Mouse (Mus musculus) MEL (cell line): Measurements from ENCODE around the gene Hs3st5. TPM values are rescaled to one million over a fixed set of nuclear protein-coding genes. Genes with fewer than 3 reads are reported as not detected.

Experiments
- DNase-seq: peaks from one replicate; pipeline ENCODE4 v3.0.0; 2011; ENCODE audit warnings: low read depth, low spot score
- H3K27ac ChIP-seq: 2 replicates; pipeline ENCODE4 v1.5.1; 2012; ENCODE audit warnings: low read depth, mild to moderate bottlenecking, control low read depth, low read length, moderate library complexity; ENCODE audit not compliant: control insufficient read depth
- H3K27me3 ChIP-seq, 2 experiments: fragments of 150-350 bp in 1 of 2; sonication (generic) in 1 of 2; 2 replicates each; pipeline ENCODE4 v1.6.1; 2012; ENCODE audit warnings: low read length in 2 of 2, mild to moderate bottlenecking in 2 of 2, improper control_type of control experiment in 1 of 2, moderate library complexity in 1 of 2; ENCODE audit not compliant: insufficient read depth in 2 of 2, control insufficient read depth in 1 of 2
- H3K36me3 ChIP-seq, 2 experiments: 2 replicates each; pipeline ENCODE4 v1.6.1; 2012 to 2014; ENCODE audit warnings: low read length in 2 of 2, improper control_type of control experiment in 1 of 2, inconsistent platforms in 1 of 2, mild to moderate bottlenecking in 1 of 2; ENCODE audit not compliant: insufficient read depth in 2 of 2, control insufficient read depth in 1 of 2
- H3K4me1 ChIP-seq, 2 experiments: fragments of 150-350 bp in 1 of 2; sonication (generic) in 1 of 2; 2 replicates each; pipeline ENCODE4 v1.6.1; 2012; ENCODE audit warnings: low read length in 2 of 2, improper control_type of control experiment in 1 of 2, mild to moderate bottlenecking in 1 of 2; ENCODE audit not compliant: insufficient read depth in 2 of 2, control insufficient read depth in 1 of 2
- H3K4me3 ChIP-seq, 2 experiments: fragments of 150-350 bp in 1 of 2; sonication (generic) in 1 of 2; 2 replicates each; pipeline ENCODE4 v1.5.1; 2012; ENCODE audit warnings: low read depth in 2 of 2, low read length in 2 of 2, mild to moderate bottlenecking in 2 of 2, moderate library complexity in 2 of 2, control low read depth in 1 of 2, improper control_type of control experiment in 1 of 2; ENCODE audit not compliant: control insufficient read depth in 1 of 2, insufficient read depth in 1 of 2
- H3K79me2 ChIP-seq: 2 replicates; pipeline ENCODE4 v1.6.1; 2012; ENCODE audit warnings: mild to moderate bottlenecking, low read length, moderate library complexity; ENCODE audit not compliant: control insufficient read depth, poor library complexity, insufficient read depth
- H3K9ac ChIP-seq: 2 replicates; pipeline ENCODE4 v1.6.1; 2012; ENCODE audit warnings: low read depth, mild to moderate bottlenecking, control low read depth, low read length, moderate library complexity; ENCODE audit not compliant: control insufficient read depth, poor library complexity, severe bottlenecking
- H3K9me3 ChIP-seq: fragments of 150-350 bp; sonication (generic); replicated peaks from 2 replicates; pipeline ENCODE4 v1.6.1; 2012; ENCODE audit warnings: mild to moderate bottlenecking, low read length, improper control_type of control experiment, moderate library complexity; ENCODE audit not compliant: insufficient read depth
- CHD1 ChIP-seq: IDR thresholded peaks from 2 replicates; pipeline ENCODE4 v1.6.1; 2012; ENCODE audit warnings: low read depth, mild to moderate bottlenecking, inconsistent platforms, low read length, improper control_type of control experiment
- CHD2 ChIP-seq: IDR thresholded peaks from 2 replicates; pipeline ENCODE4 v1.6.1; 2011; ENCODE audit warnings: low read length, improper control_type of control experiment
- CTCF ChIP-seq, 3 experiments: IDR thresholded peaks in 2 of 3; conservative IDR thresholded peaks in 1 of 3; 2 replicates each; pipeline ENCODE4 v1.5.1; 2011 to 2012; ENCODE audit warnings: low read length in 3 of 3, low read depth in 2 of 3, mild to moderate bottlenecking in 2 of 3, improper control_type of control experiment in 1 of 3, inconsistent platforms in 1 of 3, mixed read lengths in 1 of 3, moderate library complexity in 1 of 3; ENCODE audit not compliant: control insufficient read depth in 1 of 3, insufficient read depth in 1 of 3, poor library complexity in 1 of 3, severe bottlenecking in 1 of 3
- ELF1 ChIP-seq: IDR thresholded peaks from 2 replicates; pipeline ENCODE4 v1.6.1; 2014; ENCODE audit warnings: low read depth, mild to moderate bottlenecking, inconsistent platforms, low read length, improper control_type of control experiment, moderate library complexity
- EP300 ChIP-seq, 2 experiments: IDR thresholded peaks; 2 replicates each; pipeline ENCODE4 v1.6.1; 2011; ENCODE audit warnings: improper control_type of control experiment in 2 of 2, low read length in 2 of 2, low read depth in 1 of 2, mild to moderate bottlenecking in 1 of 2
- KAT2A ChIP-seq: conservative IDR thresholded peaks from 2 replicates; pipeline ENCODE4 v1.6.1; 2012; ENCODE audit warnings: low read depth, low read length, improper control_type of control experiment, inconsistent platforms
- MAX ChIP-seq: IDR thresholded peaks from 2 replicates; pipeline ENCODE4 v1.6.1; 2011; ENCODE audit warnings: low read length, improper control_type of control experiment
- MAZ ChIP-seq: IDR thresholded peaks from 2 replicates; pipeline ENCODE4 v1.6.1; 2012; ENCODE audit warnings: low read depth, mild to moderate bottlenecking, inconsistent platforms, low read length, improper control_type of control experiment
- MXI1 ChIP-seq: IDR thresholded peaks from 2 replicates; pipeline ENCODE4 v1.6.1; 2011; ENCODE audit warnings: mild to moderate bottlenecking, low read depth, low read length, improper control_type of control experiment
- MYC ChIP-seq: IDR thresholded peaks from 2 replicates; pipeline ENCODE4 v1.6.1; 2011; ENCODE audit warnings: low read depth, mild to moderate bottlenecking, low read length, improper control_type of control experiment, moderate library complexity
- POLR2AphosphoS2 ChIP-seq: IDR thresholded peaks from 2 replicates; pipeline ENCODE4 v1.6.1; 2011; ENCODE audit warnings: low read length, improper control_type of control experiment
- RAD21 ChIP-seq: IDR thresholded peaks from 2 replicates; pipeline ENCODE4 v1.6.1; 2011; ENCODE audit warnings: mild to moderate bottlenecking, low read depth, low read length, improper control_type of control experiment
- SIN3A ChIP-seq: IDR thresholded peaks from 2 replicates; pipeline ENCODE4 v1.6.1; 2012; ENCODE audit warnings: low read length, improper control_type of control experiment, inconsistent platforms
- SMC3 ChIP-seq: IDR thresholded peaks from 2 replicates; pipeline ENCODE4 v1.6.1; 2011; ENCODE audit warnings: low read depth, low read length, improper control_type of control experiment
- TBP ChIP-seq: IDR thresholded peaks from 2 replicates; pipeline ENCODE4 v1.8.0; 2011; ENCODE audit warnings: low read depth, low read length, improper control_type of control experiment
- TCF12 ChIP-seq: IDR thresholded peaks from 2 replicates; pipeline ENCODE4 v1.6.1; 2014; ENCODE audit warnings: low read depth, mild to moderate bottlenecking, inconsistent platforms, low read length, improper control_type of control experiment, moderate library complexity
- UBTF ChIP-seq: IDR thresholded peaks from 2 replicates; pipeline ENCODE4 v1.6.1; 2012; ENCODE audit warnings: low read depth, mild to moderate bottlenecking, inconsistent platforms, low read length, improper control_type of control experiment, moderate library complexity, borderline replicate concordance; ENCODE audit not compliant: insufficient read depth
- USF1 ChIP-seq: IDR thresholded peaks from 2 replicates; pipeline ENCODE4 v1.6.1; 2014; ENCODE audit warnings: low read depth, mild to moderate bottlenecking, inconsistent platforms, low read length, improper control_type of control experiment, moderate library complexity
- ZC3H11A ChIP-seq: IDR thresholded peaks from 2 replicates; pipeline ENCODE4 v1.6.1; 2012; ENCODE audit warnings: low read depth, mild to moderate bottlenecking, inconsistent platforms, low read length, improper control_type of control experiment
- ZKSCAN1 ChIP-seq: IDR thresholded peaks from 2 replicates; pipeline ENCODE4 v1.6.1; 2012; ENCODE audit warnings: low read depth, mild to moderate bottlenecking, inconsistent platforms, low read length, improper control_type of control experiment, moderate library complexity
- ZMIZ1 ChIP-seq: IDR thresholded peaks from 2 replicates; pipeline ENCODE4 v1.6.1; 2012; ENCODE audit warnings: low read depth, mild to moderate bottlenecking, inconsistent platforms, low read length, improper control_type of control experiment, moderate library complexity
- ZNF384 ChIP-seq: IDR thresholded peaks from 2 replicates; pipeline ENCODE4 v1.6.1; 2012; ENCODE audit warnings: low read depth, mild to moderate bottlenecking, inconsistent platforms, low read length, improper control_type of control experiment
- polyA plus RNA-seq, 2 experiments: library from polyadenylated mRNA; stranded (reverse) in 1 of 2; unstranded in 1 of 2; fragments of >175 nt in 1 of 2; fragments of >200 nt in 1 of 2; gene quantifications; 2 replicates each; pipeline versions ENCODE4 v1.2.1 to v1.2.4; 2012; ENCODE audit warnings: low replicate concordance in 2 of 2, low read depth in 1 of 2; ENCODE audit not compliant: insufficient read length in 2 of 2, insufficient read depth in 1 of 2, missing spikeins in 1 of 2
- total RNA-seq: library from RNA; depleted of rRNA; stranded (reverse); fragments of 300-350 nt; gene quantifications from 2 replicates; pipeline ENCODE4 v1.2.3, GENCODE M21; 2012

Gene Hs3st5
- total and polyA plus RNA-seq, 3 experiments = not detected

DNA sequence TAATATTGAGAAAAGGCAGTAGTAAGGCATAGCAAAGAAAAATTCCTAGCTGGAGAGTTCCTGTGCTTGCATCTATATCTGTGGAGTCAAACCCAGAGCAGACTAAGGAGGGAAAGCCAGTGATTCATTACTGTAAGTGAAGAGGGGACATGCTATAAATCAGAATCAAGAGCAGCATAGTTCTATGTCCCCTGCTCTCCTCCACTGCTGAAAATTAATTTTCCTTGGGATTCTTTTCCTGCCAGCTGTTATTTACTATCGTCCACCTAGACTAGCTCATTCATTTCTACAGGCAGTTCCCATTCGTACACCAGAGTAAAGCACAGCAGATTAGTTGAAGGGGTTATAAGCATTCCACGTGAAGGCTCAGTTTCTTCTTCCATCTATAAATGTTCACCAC lies 207.4 kb downstream of the Hs3st5 start:
- DNase-seq = no peak
- Histone ChIP-seq H3K27me3 (no peaks in the 10 kb centered on the region), H3K79me2 (no peaks in the 10 kb centered on the region), H3K4me3 (no peak overlapping the region), H3K9me3 (no peaks in the 10 kb centered on the region), H3K36me3 (no peaks in the 10 kb centered on the region), H3K9ac (no peak overlapping the region), H3K27ac (no peak overlapping the region), H3K4me1 (no peaks in the 10 kb centered on the region)
- TF ChIP-seq RAD21 (no peak), ELF1 (no peak), MYC (no peak), SIN3A (no peak), MAX (no peak), ZC3H11A (no peak), MAZ (no peak), EP300 (IDR thresholded peaks at IDR 0.05; ENCODE audit: low read depth in 1 of 2, low read length in 2 of 2) (no peak)

DNA sequence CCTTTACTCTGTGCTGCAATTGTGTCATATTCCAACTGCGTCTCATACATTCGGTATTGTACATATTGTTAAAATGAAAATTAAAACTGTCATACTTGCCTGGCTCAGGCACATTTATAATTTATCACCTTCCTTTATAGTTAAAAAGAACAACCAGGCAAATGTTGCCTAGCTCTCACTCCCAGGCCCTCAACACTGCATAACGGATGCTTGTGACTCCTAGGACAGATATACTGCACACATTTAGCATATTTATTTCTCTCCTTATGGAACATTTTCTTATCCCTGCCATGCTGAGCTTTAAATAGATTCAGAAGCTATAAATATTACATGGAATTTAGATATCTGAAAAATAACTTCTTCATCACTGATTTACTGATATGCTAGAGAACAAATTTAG lies 219.6 kb downstream of the Hs3st5 start:
- no peaks in the 10 kb centered on the region for H3K36me3 ChIP-seq
- no peak for TF ChIP-seq EP300 (IDR thresholded peaks at IDR 0.05; ENCODE audit: low read depth in 1 of 2, low read length in 2 of 2)
- TF ChIP-seq UBTF = no peak
- no peak for TF ChIP-seq MXI1
- TF ChIP-seq KAT2A = no peak
- no peak for TF ChIP-seq CHD2
- TF ChIP-seq ZNF384 = no peak
- TF ChIP-seq SMC3 = no peak
- TF ChIP-seq, all 39 proteins: peak for 0
- H3K9me3 ChIP-seq = no peaks in the 10 kb centered on the region
- no peaks in the 10 kb centered on the region for H3K79me2 ChIP-seq
- no peak overlapping the region for H3K27ac ChIP-seq
- DNase-seq = no peak
- H3K4me3 ChIP-seq = no peak overlapping the region
- H3K4me1 ChIP-seq = no peaks in the 10 kb centered on the region
- H3K9ac ChIP-seq = no peak overlapping the region
- no peaks in the 10 kb centered on the region for H3K27me3 ChIP-seq

GRCm38 (mm10) chr10:36729361-36730098 lies 222.9 kb downstream of the Hs3st5 start:
- Histone ChIP-seq H3K9ac (no peak overlapping the region), H3K9me3 (no peaks in the 10 kb centered on the region), H3K4me1 (no peaks in the 10 kb centered on the region), H3K79me2 (no peaks in the 10 kb centered on the region), H3K36me3 (no peaks in the 10 kb centered on the region), H3K27me3 (no peaks in the 10 kb centered on the region), H3K27ac (no peak overlapping the region), H3K4me3 (no peak overlapping the region)
- DNase-seq = no peak
- TF ChIP-seq POLR2AphosphoS2 = no peak
- TF ChIP-seq ZKSCAN1 = no peak
- no peak for TF ChIP-seq CTCF (IDR thresholded peaks at IDR 0.05 in 2 of 3, conservative IDR thresholded peaks at IDR 0.05 in 1 of 3; ENCODE audit: control insufficient read depth in 1 of 3, insufficient read depth in 1 of 3, low read depth in 2 of 3, low read length in 3 of 3, poor library complexity in 1 of 3, severe bottlenecking in 1 of 3)
- TF ChIP-seq TBP = no peak
- TF ChIP-seq ZC3H11A = no peak
- no peak for TF ChIP-seq TCF12
- no peak for TF ChIP-seq MAX
- no peak for TF ChIP-seq CHD1
- no peak for TF ChIP-seq ZMIZ1
- TF ChIP-seq RAD21 = no peak
- TF ChIP-seq USF1 = no peak
